Mouse (Mus musculus) CD4-positive naive resting alpha-beta T cell, adult 76 days (primary cell): Measurements from ENCODE around the gene Olfr789. TPM values are rescaled to one million over a fixed set of nuclear protein-coding genes. Genes with fewer than 3 reads are reported as not detected.

Experiments
- total RNA-seq: library from RNA; stranded (reverse); gene quantifications from one replicate; pipeline ENCODE4 v1.2.4, GENCODE M21; 2023

The Olfr789 gene
- not detected for total RNA-seq

DNA sequence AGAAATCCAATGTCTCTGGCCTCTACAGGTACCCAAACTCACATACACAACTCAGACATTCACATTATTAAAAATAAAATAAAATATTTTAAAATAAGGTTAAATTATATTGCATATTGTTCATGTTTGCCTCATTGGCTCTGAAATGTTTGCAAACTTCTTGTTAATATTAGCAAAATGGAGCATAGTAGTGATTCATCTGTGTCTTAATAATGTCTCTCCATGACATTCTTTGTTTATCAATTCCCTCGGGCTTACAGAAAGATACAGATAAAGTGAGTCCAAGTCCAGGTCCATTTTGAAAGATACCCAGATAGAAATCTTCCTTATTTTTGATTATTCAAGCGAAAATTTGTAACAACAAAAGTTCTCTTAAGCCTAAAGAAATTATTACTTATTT is at the start of gene Olfr789:
Gene Olfr789, plus strand, starts transcription at position 301 of the 400 bp plus-strand sequence.

DNA sequence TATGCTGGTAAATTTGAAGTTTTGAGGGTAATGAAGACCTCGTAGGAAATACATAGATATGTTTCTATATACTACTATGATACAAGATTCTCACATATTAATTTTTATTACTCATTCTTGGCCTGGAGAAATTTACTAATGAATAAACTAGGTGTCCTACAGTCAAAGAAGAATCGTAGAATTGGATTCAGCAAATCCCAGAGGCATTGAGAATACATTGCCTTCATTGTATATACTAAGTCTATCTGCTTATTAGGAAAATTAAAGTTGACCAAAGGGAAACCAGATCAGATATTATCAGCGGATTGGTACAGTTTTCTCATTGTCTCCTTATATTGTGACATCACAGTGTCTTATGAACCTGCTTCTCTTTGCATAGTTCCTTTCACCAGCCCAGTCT is 23.0 kb upstream of the Olfr789 start, which contains the start of gene Olfr787:
Gene Olfr787, plus strand, starts transcription at position 301 of the 400 bp plus-strand sequence.

DNA sequence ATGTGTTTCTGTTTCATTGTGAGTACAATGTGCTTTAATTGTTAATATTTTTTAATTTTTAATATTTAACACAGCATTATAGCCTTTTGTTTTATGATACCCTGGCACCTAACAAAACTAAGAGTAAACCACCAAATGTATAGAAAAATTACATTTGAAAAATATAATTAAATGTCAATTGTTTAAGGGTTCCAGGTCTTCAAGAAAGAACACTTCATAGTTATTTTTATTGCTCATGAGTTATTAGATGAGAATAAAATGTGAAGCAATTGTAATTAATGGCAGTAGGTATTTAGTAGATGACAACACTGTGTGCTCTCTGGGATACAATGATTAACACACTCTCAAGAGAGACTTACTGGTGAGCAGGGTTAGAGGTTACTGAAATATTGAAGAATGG is 13.9 kb upstream of the Olfr789 start, which contains the start of gene Olfr788:
Gene Olfr788, plus strand, starts transcription at position 301 of the 400 bp plus-strand sequence.

DNA sequence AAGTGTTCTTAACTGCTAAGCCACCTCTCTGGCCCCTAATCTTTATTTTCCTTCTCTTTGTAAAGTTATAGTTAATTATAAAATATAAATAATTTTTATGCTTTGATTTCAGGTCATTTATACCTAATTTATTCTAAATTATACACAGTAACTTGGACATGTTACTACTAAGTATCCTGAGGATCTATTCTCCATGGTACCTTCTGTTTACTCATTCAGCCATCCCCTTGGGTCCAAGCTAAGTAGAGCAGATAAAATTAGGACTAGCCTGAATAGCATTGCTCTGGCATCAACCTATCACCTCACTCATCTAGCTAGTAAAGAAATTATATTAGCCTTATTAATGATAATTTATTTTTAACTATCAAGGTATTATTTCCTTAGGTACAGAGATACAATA is 13.6 kb downstream of the Olfr789 start, which contains the start of gene Olfr790:
Gene Olfr790, plus strand, starts transcription at position 301 of the 400 bp plus-strand sequence.

DNA sequence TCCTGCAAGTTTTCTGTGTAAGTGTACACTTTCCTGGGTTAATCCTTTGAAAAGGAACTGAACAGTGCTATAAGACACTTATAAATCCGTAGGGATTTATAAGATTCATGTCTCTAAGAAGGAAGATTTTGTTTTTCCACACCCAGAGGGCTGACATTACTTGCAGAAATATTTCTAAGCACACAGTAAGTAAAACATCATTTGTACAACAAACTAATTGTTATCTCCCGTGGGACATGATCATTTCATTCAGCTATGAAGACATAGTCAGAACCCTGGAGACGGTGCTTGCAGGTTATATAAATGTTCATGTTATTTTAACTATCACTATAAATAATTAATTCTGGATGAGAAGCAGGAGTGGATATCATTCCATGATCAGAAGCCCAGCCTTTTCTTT is 36.9 kb downstream of the Olfr789 start, which contains the start of gene Olfr791:
Gene Olfr791, plus strand, starts transcription at position 301 of the 400 bp plus-strand sequence.

DNA sequence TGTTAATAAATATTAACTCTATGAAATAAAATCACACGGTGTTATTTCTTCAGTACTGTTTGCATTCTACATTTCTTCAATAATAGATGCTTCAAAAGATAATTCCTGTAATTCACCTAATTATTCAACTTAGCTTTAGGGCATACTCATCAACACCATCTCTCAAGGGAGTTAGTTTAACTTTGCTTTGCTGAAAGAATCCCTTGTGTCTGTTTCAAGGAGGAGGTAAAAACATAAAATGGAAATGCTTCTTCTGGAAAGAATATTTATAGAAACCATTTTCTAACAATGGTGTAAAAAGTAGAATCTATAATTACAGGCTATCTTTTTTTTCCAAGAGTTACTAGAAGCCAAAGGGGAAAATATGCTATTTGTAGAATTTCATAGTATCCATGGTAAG is 54.3 kb downstream of the Olfr789 start, which contains the start of gene Olfr792:
Gene Olfr792, plus strand, starts transcription at position 301 of the 400 bp plus-strand sequence.

Other genes with a start within 250 kb of the Olfr789 start
- gene Olfr774, start 248.5 kb upstream of the Olfr789 start, total RNA-seq, result not detected
- gene Olfr775, start 236.3 kb upstream of the Olfr789 start, total RNA-seq, result not detected
- gene Olfr776, start 225.6 kb upstream of the Olfr789 start, total RNA-seq, result not detected
- not detected for gene Olfr777, start 213.3 kb upstream of the Olfr789 start, total RNA-seq
- gene Olfr780, start 166.6 kb upstream of the Olfr789 start, total RNA-seq, result not detected
- not detected for gene Olfr781, start 155.9 kb upstream of the Olfr789 start, total RNA-seq
- gene Olfr782, start 135.9 kb upstream of the Olfr789 start, total RNA-seq, result not detected
- not detected for gene Olfr784, start 100.7 kb upstream of the Olfr789 start, total RNA-seq
- not detected for gene Olfr785, start 79.3 kb upstream of the Olfr789 start, total RNA-seq
- not detected for gene Olfr786, start 57.4 kb upstream of the Olfr789 start, total RNA-seq
- not detected for gene Olfr787, start 22.9 kb upstream of the Olfr789 start, total RNA-seq
- not detected for gene Olfr788, start 13.8 kb upstream of the Olfr789 start, total RNA-seq
- gene Olfr790, start 13.7 kb downstream of the Olfr789 start, total RNA-seq, result not detected
- gene Olfr791, start 37.0 kb downstream of the Olfr789 start, total RNA-seq, result not detected
- not detected for gene Olfr792, start 54.4 kb downstream of the Olfr789 start, total RNA-seq
- not detected for gene Olfr794, start 82.9 kb downstream of the Olfr789 start, total RNA-seq
- not detected for gene Olfr796, start 127.8 kb downstream of the Olfr789 start, total RNA-seq
- gene Olfr798, start 143.2 kb downstream of the Olfr789 start, total RNA-seq, result not detected
- not detected for gene Olfr799, start 152.7 kb downstream of the Olfr789 start, total RNA-seq
- not detected for gene Olfr800, start 172.9 kb downstream of the Olfr789 start, total RNA-seq
- not detected for gene Olfr801, start 189.1 kb downstream of the Olfr789 start, total RNA-seq
- not detected for gene Olfr802, start 203.4 kb downstream of the Olfr789 start, total RNA-seq
- gene Olfr803, start 209.5 kb downstream of the Olfr789 start, total RNA-seq, result not detected
- gene Olfr804, start 218.5 kb downstream of the Olfr789 start, total RNA-seq, result not detected
- not detected for gene Olfr805, start 244.6 kb downstream of the Olfr789 start, total RNA-seq